Mouse (Mus musculus) mesoderm, embryonic 11.5 days (tissue): ENCODE data around the gene Med16.
"Not testable (repeated sequence)": the region's sequence is repeated elsewhere in the genome, so short reads cannot be mapped to it uniquely, and the experiment has no call there.

Source experiments
- DNase-seq: peaks from one replicate; pipeline ENCODE4 v3.0.0-alpha.2; 2012; ENCODE audit warnings: low read depth, low spot score

The Med16 gene

DNA sequence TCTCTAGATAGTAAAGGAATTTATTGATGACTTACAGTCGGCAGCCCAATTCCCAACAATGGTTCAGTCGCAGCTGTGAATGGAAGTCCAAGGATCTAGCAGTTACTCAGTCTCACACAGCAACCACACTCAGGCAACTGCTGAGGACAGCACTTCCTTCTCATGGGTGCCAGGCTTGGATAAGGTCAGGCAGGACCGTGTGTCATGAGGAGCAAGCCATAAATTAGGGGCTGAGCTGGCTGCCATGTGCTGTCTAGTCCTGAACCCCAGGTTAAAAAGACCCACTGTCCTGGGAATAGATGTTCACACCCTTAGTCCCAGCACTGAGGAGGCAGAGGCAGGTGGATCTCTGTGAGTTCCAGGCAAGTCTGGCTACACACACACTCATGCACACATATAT lies 23.8 kb downstream of the Med16 start:
- DNase-seq = not testable (repeated sequence)

DNA sequence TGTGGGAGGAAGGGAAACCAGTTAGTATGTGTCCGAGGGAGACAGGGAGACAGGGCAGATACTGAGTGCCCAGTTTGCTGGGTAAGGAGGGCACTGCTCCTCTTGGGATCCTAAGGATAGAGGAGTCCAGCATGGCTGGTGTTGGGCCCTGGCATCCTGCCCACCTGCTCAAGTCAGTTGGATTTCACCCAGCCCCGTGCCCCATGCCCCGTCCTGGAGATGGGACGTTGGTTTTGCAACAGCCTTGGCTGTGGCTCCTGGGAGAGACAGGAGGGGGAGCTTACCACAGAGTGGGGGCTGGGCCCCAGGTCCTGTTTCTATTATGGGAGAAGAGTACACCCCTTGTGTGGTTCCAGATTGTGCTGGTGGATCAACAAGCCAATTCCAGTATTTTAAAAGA lies 24.3 kb downstream of the Med16 start:
- no peak for DNase-seq

DNA sequence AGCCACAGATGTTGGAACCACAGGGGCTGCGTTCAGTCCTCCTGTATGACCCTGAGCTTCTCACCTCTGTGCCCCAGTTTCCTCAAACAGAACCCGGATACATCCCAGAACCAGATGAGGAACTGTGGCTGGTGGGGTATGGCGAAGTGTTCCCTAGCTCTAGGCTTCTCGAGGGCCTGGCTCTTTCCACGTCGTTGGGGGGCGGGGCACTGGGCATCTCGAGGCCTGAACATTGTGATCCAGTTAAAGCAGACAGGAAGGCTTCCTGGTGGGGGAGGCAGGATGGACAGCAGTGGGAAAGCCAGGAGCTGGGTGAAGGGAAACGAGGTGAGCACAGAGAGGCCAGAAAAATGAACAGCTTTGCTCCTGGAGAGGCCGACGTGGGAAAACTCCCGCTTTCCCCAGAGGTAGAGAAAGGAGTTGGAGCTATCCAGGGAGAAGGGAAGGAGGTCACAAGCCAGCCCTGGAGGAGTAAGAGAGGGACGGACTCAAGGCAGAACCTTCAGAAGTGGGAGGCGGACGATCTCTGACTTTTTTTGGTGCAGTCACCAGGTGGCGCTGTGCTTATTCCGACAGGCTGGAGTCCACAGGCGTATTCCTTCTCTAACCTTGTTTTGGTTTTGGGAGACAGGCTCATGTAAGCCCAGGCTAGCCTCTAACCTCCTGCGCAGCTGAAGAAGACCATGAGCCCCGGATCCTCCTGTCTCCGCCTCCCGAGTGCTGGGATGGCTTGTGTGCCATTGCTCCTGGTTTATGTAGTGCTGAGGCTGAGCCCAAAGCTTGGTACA lies 25.2 kb downstream of the Med16 start:
- peak; percentile 82 for DNase-seq

DNA sequence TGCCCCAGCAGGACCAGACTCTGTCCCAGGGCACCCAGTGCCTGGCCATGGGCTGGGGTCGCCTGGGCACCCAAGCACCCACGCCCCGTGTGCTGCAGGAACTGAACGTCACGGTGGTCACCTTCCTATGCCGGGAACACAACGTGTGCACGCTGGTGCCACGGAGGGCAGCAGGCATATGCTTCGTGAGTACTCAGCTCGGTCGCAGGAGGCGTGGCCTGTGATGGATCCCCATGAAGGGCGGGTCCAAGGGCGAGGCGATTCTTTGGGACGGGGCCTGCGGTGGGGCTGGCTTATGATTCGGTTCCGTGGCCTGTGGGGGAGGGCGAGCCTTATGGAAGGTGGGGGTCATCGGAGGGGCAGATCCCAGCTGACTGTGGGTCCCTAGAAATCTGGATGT lies 26.7 kb downstream of the Med16 start:
- no peak for DNase-seq

DNA sequence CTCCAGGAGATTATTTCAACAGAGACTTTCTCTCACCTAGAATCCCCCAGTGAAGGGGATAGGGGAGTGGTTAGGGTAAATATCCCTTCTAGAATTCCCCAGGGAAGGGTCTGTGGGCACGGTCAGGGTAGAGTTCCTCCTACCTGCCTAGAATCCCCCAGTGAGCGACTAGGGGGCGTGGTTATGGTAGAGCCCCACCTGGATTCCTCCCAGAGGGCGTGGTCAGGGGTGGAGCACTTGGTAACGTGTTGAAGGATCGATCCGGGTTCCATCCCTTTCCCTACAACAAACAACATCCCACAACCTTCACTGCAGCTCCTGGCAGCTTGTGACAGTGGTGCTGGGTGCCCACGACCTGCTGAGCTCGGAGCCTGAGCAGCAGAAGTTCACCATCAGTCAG lies 28.0 kb downstream of the Med16 start:
- no peak for DNase-seq

GRCm38 (mm10) chr10:79879527-79879926 lies 29.2 kb downstream of the Med16 start:
- DNase-seq = no peak

DNA sequence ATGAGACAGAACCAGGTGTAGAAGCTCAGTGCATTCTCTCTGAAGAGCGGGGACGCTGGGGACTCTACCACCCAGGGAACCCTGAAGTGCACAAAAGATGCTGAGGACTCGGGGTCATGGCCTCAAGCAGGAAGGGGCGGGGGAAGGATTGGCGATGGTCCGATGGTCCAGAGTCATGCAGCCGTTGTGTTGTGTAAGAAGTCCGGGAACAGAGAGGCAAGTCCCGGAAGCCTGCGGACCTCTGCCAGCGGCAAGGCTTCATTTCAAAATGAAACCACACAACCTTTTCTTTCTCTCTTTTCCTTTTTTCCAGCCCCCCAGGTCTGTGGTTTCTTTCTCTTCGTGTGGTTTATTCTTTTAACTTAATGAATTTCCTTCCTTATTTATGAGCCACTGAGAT lies 31.0 kb downstream of the Med16 start:
- no peak for DNase-seq

GRCm38 (mm10) chr10:79877174-79877573 lies 31.5 kb downstream of the Med16 start:
- no peak for DNase-seq

GRCm38 (mm10) chr10:79874290-79874862 lies 34.3 kb downstream of the Med16 start, which contains the start of the genes Prtn3 and Plppr3:
Prtn3 (plus strand) TSS chr10:79874476.
Plppr3 (minus strand) TSS chr10:79874634.
- DNase-seq = peak; percentile 87

GRCm38 (mm10) chr10:79873715-79874289 lies 34.9 kb downstream of the Med16 start:
- DNase-seq = no peak

DNA sequence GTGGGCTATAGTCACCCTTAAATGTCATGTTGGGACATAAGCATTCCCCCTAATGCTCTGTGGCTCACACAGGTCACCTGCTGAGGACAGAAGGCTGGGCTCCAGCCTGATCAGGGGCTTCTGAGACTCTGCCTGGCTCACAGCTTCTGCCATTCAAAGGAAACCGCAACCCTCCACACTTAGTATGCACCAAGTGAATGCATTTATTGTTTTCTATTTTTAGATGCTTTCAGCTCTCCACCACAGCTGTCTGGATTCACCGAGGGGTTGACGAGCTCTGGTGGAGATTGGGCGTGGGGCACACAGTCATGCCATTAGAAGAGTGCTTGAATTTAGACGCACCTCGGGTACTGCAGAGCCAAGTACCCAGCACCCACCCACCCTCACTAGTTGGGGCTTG lies 35.4 kb downstream of the Med16 start:
- no peak for DNase-seq

- DNase-seq = no peak
Observed at GRCm38 (mm10) chr10:79872862-79873261, 35.9 kb downstream of the Med16 start.

- no peak for DNase-seq
Observed at GRCm38 (mm10) chr10:79871845-79872244, 36.9 kb downstream of the Med16 start.

DNA sequence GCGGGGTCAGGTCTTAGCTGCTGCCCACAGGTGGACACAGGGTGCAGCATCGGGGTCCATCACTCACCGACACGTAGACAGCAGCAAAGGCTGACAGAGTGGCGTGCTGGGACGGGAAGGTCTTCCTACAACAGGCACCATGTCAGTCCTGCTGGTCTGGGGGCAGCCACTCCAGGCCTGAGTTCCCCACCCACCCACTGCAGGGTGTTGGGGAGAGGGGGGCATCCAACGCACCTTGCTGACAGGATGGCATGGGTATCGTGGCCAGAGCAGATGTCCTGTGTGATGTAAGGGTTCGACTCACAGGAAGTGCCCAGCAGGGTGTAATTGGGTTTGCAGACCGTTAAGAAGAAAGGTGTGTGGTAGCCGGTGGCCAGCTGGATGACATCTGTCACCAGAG lies 42.1 kb downstream of the Med16 start:
- no peak for DNase-seq

GRCm38 (mm10) chr10:79865801-79866295 lies 42.9 kb downstream of the Med16 start:
- no peak for DNase-seq

DNA sequence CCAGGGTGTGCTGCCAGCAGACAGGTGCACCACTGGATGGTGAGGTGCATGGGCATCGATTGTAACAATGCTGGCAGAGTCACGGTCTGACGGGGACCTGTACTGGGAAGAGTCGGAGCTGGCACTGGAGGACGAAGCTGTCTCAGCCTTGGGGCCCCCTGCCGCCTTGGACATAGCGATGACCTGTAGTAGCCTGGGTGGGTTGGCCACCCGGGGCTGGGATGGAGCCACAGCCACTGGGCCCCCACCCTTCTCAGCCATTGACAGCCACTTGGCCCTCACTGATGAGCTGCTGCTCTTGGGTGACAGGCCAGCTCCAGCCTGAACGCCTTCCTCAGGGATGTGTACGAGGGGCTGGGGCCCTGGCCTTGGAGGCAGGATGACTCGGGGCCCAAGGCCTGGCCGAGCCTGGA lies 43.5 kb downstream of the Med16 start:
- DNase-seq = no peak

DNA sequence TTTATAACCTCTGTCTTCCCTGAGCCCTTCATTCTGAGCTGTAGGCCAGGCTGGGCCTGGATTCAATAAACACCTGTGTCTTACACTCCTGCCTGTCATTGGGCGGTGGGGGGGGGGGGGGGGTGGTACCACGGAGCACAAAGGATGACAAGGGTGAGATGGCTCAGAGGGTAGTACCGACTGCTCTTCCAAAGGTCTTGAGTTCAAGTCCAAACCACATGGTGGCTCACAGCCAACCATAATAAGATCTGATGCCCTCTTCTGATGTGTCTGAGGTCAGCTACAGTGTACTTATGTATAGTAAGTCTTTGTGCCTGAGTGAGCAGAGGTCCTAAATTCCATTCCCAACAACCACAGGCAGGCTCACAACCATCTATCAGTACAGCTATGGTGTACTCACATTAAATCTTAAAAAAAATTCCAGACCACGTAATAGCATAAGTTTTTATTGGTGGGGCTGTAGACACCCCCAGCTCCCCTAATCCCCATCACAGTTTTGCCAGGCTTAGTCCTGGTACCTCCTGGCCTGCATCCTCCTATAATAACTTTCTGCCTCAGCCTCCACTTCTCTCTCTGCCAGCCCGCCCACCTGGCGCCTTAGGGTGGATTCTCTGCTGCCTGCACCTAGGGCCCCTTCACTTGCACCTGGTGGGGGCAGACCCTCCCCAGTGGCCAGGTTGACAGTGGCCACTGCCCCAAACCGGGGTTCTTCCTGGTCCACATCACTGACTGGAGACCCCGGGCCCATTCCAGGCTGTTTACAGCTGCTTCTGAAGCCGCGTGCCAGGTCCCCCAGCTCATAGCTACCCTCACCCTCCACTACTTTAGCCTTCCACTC lies 44.2 kb downstream of the Med16 start:
- DNase-seq = no peak

- no peak for DNase-seq
Observed at GRCm38 (mm10) chr10:79862925-79863324, 45.8 kb downstream of the Med16 start.

- no peak for DNase-seq
Observed at GRCm38 (mm10) chr10:79862049-79862788, 46.5 kb downstream of the Med16 start.

- no peak for DNase-seq
Observed at GRCm38 (mm10) chr10:79861230-79862048, 47.3 kb downstream of the Med16 start.
